Mouse (Mus musculus) intestine, embryonic 14.5 days (tissue): ENCODE measurements around the gene Setd2. TPM values are rescaled to one million over a fixed set of nuclear protein-coding genes. Genes with fewer than 3 reads are reported as not detected.

ENCODE experiments used
- ATAC-seq: fragments of 200-750 bp; cut with Nextera tagmentation; replicated peaks from 2 replicates; pipeline ENCODE4 v1.8.0; 2017; ENCODE audit warnings: low read depth, moderate number of reproducible peaks, moderate TSS enrichment, moderate library complexity; ENCODE audit not compliant: low FRiP score, low TSS enrichment
- DNase-seq: peaks from one replicate; pipeline ENCODE4 v3.0.0-alpha.2; 2018; ENCODE audit warnings: low spot score
- H3K27ac ChIP-seq: fragments of 300-500 bp; sonication (generic); 2 replicates; pipeline ENCODE4 v1.5.1; 2014; ENCODE audit warnings: low read depth, mild to moderate bottlenecking, control low read depth
- H3K27me3 ChIP-seq: fragments of 300-500 bp; sonication (generic); replicated peaks from 2 replicates; pipeline ENCODE4 v1.6.1; 2014; ENCODE audit warnings: low read length, control low read depth; ENCODE audit not compliant: control insufficient read depth, insufficient read depth
- H3K36me3 ChIP-seq: fragments of 300-500 bp; sonication (generic); 2 replicates; pipeline ENCODE4 v1.6.1; 2014; ENCODE audit warnings: low read length, control low read depth; ENCODE audit not compliant: control insufficient read depth, insufficient read depth
- H3K4me1 ChIP-seq: fragments of 300-500 bp; sonication (generic); replicated peaks from 2 replicates; pipeline ENCODE4 v1.6.1; 2014; ENCODE audit warnings: low read length, control low read depth, mixed read lengths; ENCODE audit not compliant: control insufficient read depth, insufficient read depth
- H3K4me2 ChIP-seq: fragments of 300-500 bp; sonication (generic); 2 replicates; pipeline ENCODE4 v1.6.1; 2014; ENCODE audit warnings: low read length
- H3K4me3 ChIP-seq: fragments of 300-500 bp; sonication (generic); 2 replicates; pipeline ENCODE4 v1.5.1; 2014; ENCODE audit warnings: low read depth, low read length, control low read depth, mixed read lengths
- H3K9ac ChIP-seq: fragments of 300-500 bp; sonication (generic); 2 replicates; pipeline ENCODE4 v1.6.1; 2014; ENCODE audit warnings: mild to moderate bottlenecking, low read length
- H3K9me3 ChIP-seq: fragments of 300-500 bp; sonication (generic); 2 replicates; pipeline ENCODE4 v1.6.1; 2016; ENCODE audit warnings: low read length, control low read depth; ENCODE audit not compliant: control insufficient read depth
- WGBS: fragments of 180-500 bp; shearing (Covaris S2); extraction: QIAGEN DNeasy Blood & Tissue Kit; methylation state at CpG from one replicate; pipeline ENCODE4 v1.1.7; 2014; 5-methylcytosine and 5-hydroxymethylcytosine counted together
- polyA plus RNA-seq: library from polyadenylated mRNA; unstranded; fragments of >200 nt; fragmentation: Nextera tagmentation; extraction: Ambion mirVana; gene quantifications from 2 replicates; pipeline ENCODE4 v1.2.1, GENCODE M21; 2014

Setd2 gene
- 49.7 and 55.2 TPM in 2 replicates for polyA plus RNA-seq

DNA sequence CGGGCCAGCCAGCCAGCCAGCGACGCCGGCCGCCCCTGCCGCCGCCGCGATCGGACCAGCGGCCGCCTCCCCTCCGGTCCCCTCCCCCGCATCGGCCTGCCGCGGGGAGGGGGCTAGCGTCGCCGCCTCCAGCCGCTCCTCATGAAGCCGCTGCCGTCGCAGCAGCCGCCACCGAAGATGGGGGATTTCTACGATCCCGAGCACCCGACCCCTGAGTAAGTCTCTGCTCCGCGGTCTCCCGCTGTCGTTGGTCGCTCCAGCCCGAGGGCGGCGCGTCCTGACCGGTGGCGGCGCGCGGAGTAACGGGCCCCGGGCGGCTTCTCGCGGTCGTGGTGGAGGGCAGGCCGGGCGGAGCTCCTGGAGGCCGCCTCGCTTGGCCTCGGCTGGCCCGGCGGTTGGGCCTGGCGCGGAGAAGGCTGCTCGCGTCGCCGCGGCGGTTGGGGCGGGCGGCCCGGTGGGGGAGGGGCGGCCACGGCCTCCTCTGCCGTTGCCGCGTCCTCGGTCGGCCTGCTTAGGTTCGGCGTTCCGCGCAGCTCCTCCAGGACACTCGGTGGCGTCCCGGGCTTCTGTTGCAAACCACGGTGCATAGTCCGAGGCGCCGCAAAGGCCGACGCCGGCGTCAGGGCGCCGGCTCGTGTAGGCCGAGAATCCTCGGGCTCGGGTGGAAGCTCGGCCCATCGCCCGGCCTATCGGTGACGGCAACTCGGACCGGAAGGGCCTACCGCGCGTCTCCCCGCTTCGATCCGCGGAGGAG is at the start of gene Setd2:
Gene Setd2 (plus strand): TSS at position 60 of the 754 bp plus-strand sequence.
- under 1% methylated on average over 84 of the region's 109 CpGs for WGBS
- peak; percentile 88 for DNase-seq
- Histone ChIP-seq H3K9me3 (no peaks in the 10 kb centered on the region), H3K27ac (peak within 1 kb of the TSS; percentile 99), H3K4me2 (peak within 1 kb of the TSS; percentile 95), H3K9ac (peak within 1 kb of the TSS; percentile 99), H3K36me3 (0 out of 2 replicates have a peak, but pooled peaks cover 3% of the 10 kb centered on the region), H3K27me3 (no peaks in the 10 kb centered on the region), H3K4me3 (peak within 1 kb of the TSS; percentile 95), H3K4me1 (peaks cover 14% of the 10 kb centered on the region)
- ATAC-seq, result peak; percentile 56

DNA sequence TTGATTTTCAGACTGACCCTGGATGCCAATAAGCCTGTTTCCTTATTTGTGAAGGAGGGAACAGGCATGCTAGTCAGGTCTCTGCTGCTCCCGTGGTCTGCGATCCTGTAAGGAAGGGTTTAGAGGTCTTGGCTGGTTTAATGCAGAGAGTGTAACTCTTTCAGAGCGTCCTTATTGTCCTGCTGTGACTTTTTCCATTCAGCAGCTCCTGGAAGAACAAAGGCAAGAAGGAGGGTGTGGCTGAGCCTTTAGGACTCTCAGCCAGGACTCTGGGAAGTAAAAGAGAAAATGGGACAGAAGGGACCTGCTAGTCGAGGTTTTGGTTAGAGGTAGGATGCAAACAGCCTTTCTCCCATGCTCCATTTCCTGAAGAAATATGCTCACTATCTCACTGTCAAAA is 43.6 kb upstream of the Setd2 start:
- no peak overlapping the region for H3K9ac ChIP-seq
- WGBS, result 57% methylated on average over 4 of the region's 4 CpGs
- DNase-seq (no peak), ATAC-seq (no peak)
- H3K9me3 ChIP-seq, result peaks cover 5% of the 10 kb centered on the region; the same call in 1 of the 2 replicates
- H3K4me2 ChIP-seq, result no peak overlapping the region
- no peak overlapping the region for H3K27ac ChIP-seq
- H3K4me1 ChIP-seq, result no peaks in the 10 kb centered on the region
- H3K27me3 ChIP-seq, result no peaks in the 10 kb centered on the region
- H3K36me3 ChIP-seq, result no peaks in the 10 kb centered on the region
- no peak overlapping the region for H3K4me3 ChIP-seq

DNA sequence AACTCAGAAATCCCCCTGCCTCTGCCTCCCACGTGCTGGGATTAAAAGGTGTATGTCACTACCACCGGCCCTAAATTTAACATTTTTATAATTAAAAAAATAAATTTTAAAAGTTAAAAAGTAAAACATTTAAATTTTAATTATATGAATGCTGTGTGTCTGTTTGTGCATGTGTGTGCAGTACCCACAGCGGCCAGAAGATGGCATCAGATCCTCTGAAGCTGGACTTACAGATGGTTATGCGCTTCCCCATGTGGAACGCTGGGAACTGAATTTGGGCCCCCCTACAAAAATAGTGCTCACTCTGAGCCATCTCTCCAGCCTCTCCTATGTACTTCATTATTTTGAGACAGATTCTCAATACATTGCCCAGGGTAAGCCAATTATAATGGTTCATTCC is 41.5 kb upstream of the Setd2 start:
- 64% methylated on average over 5 of the region's 5 CpGs for WGBS
- no peak for DNase-seq
- no peak for ATAC-seq
- no peaks in the 10 kb centered on the region for H3K27me3 ChIP-seq
- H3K27ac ChIP-seq, result no peak overlapping the region
- no peaks in the 10 kb centered on the region for H3K4me1 ChIP-seq
- no peak overlapping the region for H3K4me2 ChIP-seq
- H3K9me3 ChIP-seq, result peaks cover 5% of the 10 kb centered on the region; the same call in 1 of the 2 replicates
- no peaks in the 10 kb centered on the region for H3K36me3 ChIP-seq
- no peak overlapping the region for H3K4me3 ChIP-seq
- H3K9ac ChIP-seq, result no peak overlapping the region

DNA sequence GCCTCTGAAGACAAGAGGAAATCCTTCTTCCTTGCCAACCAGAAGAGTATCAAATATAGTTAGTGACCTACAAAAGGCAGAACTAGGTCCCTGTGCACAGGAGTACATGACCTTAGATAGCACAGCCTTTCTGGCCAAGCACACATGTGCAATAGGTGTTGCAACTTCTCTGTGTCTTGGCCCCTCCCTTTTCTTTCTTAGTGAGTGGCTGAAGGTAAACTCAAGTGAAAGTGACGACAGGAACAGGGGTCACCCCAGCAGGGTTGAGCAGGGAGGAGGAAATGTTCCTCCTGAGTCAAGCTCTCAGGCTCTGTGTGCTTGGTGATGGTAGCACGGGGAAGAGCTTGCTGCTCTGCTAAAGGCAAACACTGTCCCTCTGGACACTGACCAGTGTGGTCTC is 6.7 kb upstream of the Setd2 start:
- WGBS, result 43% methylated on average over 2 of the region's 2 CpGs
- ATAC-seq, result no peak; the same call in 1 of the 2 replicates

DNA sequence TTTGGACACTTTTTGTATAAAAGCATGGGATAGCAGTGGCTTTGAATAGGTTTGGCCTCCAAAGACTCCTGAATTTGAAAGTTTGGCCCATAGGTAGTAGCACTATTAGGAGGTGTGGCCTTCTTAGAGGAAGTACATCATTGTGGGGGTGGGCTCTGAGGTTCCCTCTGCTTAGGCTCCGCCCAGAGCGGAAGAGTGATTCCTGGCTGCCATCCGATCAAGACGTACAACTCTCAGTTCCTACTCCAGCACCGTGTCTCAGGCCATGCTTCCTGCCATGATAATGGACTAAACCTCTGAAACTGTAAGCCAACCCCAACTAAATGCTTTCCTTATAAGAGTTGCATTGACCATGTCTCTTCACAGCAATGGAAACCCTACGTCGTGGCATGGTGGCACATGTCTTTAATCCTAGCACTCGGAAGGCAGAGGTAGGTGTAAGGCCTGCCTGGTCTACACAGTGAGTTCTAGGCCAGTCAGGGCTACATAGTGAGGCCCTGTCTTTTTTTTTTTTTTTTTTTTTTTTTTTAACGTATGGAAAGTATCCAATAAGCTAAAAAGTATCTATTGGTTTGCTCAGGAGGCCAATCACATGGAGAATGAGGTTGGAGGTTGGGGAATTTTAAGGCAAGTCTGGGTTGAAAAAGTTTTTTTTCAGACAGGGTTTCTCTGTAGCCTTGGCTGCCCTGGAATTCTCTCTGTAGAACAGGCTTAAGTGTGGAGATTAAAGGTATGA is 3.2 kb upstream of the Setd2 start:
- Histone ChIP-seq H3K4me1 (peaks cover 7% of the 10 kb centered on the region), H3K9me3 (no peaks in the 10 kb centered on the region), H3K27ac (no peak overlapping the region), H3K27me3 (no peaks in the 10 kb centered on the region), H3K9ac (no peak overlapping the region), H3K36me3 (no peaks in the 10 kb centered on the region), H3K4me2 (no peak overlapping the region), H3K4me3 (no peak overlapping the region)
- WGBS, result 49% methylated on average over 9 of the region's 9 CpGs
- ATAC-seq, result no peak
- no peak for DNase-seq

More for the DNA sequence above, 6.7 kb upstream of the Setd2 start:
- Histone ChIP-seq H3K9ac (no peak overlapping the region), H3K4me1 (no peaks in the 10 kb centered on the region), H3K36me3 (no peaks in the 10 kb centered on the region), H3K9me3 (no peaks in the 10 kb centered on the region), H3K27ac (no peak overlapping the region), H3K4me2 (no peak overlapping the region), H3K27me3 (no peaks in the 10 kb centered on the region), H3K4me3 (no peak overlapping the region)
- DNase-seq, result no peak

DNA sequence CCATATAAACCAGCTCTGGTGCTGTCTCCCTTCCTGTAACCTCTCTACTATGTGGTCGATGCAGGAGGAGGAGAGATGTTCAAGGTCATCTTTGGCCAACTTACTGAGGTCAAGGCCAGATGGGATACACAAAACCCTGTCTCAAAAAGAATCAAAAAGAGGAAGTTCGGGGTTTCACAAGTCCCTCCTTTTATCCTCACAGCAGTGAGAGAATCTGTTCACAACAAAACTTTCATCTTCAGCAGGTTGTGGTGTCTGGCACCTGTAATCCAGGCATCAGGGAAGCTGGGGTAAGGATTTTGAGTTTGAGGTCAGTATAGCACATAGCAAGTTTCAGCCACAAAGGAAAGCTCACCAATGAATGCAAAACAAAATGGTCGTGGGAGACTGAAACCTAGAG is 1.7 kb upstream of the Setd2 start:
- Histone ChIP-seq H3K27ac (no peak overlapping the region), H3K9me3 (no peaks in the 10 kb centered on the region), H3K36me3 (no peaks in the 10 kb centered on the region), H3K4me2 (no peak overlapping the region), H3K27me3 (no peaks in the 10 kb centered on the region), H3K4me1 (peaks cover 14% of the 10 kb centered on the region), H3K9ac (no peak overlapping the region), H3K4me3 (no peak overlapping the region)
- 70% methylated on average over 3 of the region's 3 CpGs for WGBS
- ATAC-seq (no peak), DNase-seq (no peak)

DNA sequence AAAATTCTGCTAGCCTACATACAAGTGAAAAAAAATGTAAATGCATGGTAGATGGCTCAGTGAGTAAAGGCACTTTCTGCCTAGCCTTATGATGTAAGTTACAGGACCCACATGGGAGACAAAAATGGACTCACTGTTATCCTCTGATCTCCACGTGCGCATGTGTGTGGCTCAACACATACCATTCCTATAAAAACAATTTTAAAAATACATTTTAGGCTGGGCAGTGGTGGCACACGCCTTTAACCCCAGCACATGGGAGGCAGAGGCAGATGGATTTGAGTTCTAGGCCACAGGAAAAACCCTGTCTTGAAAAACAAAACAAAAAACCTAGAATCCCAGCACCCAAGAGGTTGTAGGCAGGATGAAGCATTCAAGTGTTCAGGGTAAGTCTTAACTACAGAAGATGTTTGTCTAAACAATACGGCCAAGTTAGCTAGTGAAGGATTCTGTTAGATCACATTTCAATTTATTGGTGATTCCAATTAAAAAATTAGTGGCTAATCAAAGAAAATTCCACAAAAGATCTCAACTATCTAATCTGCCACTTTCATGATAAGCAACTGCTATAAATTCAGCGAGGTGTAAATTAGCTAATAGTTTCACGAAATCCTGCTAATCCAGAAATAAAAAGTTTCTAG is 1.1 kb upstream of the Setd2 start:
- peaks cover 14% of the 10 kb centered on the region for H3K4me1 ChIP-seq
- ATAC-seq (no peak), DNase-seq (peak; percentile 55)
- no peaks in the 10 kb centered on the region for H3K27me3 ChIP-seq
- H3K27ac ChIP-seq, result peak overlapping the region; percentile 99
- H3K9me3 ChIP-seq, result no peaks in the 10 kb centered on the region
- H3K4me3 ChIP-seq, result peak overlapping the region; percentile 95
- H3K4me2 ChIP-seq, result peak overlapping the region; percentile 44
- no peaks in the 10 kb centered on the region for H3K36me3 ChIP-seq
- peak overlapping the region; percentile 99 for H3K9ac ChIP-seq
- WGBS, result 22% methylated on average over 6 of the region's 6 CpGs

DNA sequence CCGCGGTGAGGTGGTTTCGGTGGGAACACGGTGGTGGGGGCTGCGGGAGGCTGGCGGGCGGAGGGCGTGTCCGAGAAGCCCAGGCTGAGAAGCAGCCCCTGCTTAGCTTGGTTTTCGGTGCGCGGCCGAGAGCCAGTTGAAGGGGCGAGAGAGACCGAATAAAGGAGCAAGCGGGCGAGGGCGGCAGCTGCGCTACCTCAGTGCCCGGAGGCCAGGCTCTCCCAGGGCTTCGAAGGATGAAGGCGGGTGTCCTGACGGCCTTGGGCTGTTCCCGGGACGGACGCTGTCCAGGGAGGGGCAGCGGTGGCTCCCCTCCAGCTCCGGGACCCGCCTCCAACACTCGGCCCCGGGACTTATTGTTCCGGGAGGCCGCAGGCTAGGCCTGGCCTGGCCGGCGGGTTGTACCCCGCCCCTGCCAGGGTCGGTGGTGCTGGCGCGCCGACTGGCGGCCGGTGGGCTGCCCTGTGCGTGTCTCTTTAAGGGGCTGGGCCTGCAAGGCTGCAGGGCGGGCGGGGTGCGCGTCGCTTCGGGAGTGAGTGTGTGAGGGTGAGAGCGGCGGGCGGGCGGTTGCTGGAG is 395 bp upstream of the Setd2 start:
- Histone ChIP-seq H3K9me3 (no peaks in the 10 kb centered on the region), H3K4me3 (peak overlapping the region; percentile 95), H3K27me3 (no peaks in the 10 kb centered on the region), H3K36me3 (no peaks in the 10 kb centered on the region), H3K9ac (peak overlapping the region; percentile 99), H3K4me1 (peaks cover 14% of the 10 kb centered on the region), H3K27ac (peak overlapping the region; percentile 99), H3K4me2 (peak overlapping the region; percentile 44)
- 2% methylated on average over 40 of the region's 53 CpGs for WGBS
- peak; percentile 99 for ATAC-seq
- peak; percentile 93 for DNase-seq
